Mouse (Mus musculus): ENCODE results near the gene Depp1.

Depp1 gene

GRCm38 (mm10) chr6:116647763-116648162, 2.6 kb upstream of the Depp1 start:
- DNase-seq (ENCODE audit: low read depth, low spot score) = no peak

DNA sequence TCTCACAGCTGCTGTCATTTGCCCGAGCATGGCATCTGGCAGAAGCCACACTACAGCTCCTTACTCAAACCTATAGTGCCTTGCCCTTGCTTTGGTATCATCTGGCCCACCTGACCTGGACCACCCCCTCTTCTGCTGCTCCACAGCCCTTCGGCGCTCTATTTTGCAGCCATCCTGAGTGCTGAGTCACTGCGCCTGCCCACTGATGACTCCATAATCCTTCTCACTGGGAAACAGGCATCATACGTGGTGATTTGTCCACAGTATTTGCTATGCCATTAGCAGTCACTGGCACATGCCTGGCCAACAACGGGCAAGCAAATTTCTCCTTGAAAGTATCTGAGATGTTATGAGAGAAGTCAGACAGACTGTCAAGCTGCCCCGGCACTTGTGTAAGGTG, 598 bp upstream of the Depp1 start:
- no peak for DNase-seq (ENCODE audit: low read depth, low spot score)

DNA sequence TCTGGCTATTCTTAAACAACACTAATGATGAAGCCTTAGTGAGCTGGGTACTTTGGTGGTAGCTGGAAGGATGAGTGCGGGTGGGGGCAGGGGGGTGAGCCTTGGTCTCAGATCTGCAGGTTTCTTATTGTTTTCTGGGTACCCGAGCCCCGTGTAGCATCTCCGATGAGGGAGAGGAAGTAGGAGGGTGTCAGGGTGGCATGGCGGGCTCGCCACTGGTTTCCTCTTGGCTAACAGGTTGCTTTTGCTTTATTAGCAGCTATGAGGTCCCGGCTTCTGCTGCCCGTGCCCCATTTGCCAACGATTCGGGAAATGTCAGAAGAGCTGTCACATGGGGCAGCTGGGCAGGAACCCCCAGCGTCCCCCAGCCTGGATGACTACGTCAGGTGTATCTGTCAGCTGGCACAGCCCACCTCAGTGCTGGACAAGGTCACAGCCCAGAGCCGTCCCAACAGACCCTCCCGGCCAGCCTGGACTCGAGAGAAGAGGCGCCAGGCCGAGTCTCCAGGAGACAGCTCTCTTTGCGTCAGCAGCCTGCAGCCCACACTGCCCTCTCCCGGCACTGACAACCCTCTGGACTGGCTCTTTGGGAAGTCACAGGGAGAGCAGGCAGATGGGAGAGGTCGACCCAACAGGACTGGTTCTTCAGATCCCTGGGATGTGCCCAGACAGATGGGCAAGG, 1.2 kb downstream of the Depp1 start:
- DNase-seq (ENCODE audit: low read depth, low spot score) = no peak

GRCm38 (mm10) chr6:116653191-116653590, 2.8 kb downstream of the Depp1 start:
- no peak for DNase-seq (ENCODE audit: low read depth, low spot score)

DNA sequence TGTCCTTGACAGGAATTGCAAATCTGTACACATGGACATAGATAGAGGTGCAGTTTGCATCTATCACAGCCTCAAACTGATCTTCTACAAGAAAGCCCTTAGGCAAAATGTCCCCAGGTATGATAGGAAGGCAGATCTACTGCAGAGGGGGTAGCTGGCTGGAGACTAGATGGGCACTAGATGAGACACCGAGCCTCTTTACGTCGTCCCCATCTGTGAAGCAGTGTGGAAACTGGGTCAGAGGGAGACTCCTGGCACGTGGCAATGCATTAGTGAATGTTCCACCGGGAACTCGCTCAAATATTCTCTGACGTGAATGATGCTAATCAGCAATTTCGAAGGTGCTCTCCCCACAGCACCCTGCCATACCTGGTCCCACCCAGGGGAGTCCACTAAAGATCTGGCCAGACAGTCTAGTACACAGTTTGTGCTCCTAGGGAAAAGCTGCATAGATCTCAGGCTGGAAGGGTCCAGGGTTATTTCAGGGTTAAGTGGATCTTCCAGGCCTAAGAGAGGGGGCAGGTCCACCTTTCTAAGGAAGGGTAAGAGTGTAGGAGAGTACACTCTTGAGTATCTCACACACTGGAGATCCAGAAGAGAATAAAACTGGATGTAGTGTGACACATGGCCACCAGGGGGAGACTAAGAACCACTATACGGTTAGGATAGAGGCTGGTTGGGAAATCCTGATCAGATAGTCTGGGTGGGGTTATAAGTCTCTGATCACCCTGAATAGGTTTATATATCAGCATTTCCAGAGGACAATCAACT, 3.5 kb downstream of the Depp1 start:
- peak; percentile 60 for DNase-seq (ENCODE audit: low read depth, low spot score)

DNA sequence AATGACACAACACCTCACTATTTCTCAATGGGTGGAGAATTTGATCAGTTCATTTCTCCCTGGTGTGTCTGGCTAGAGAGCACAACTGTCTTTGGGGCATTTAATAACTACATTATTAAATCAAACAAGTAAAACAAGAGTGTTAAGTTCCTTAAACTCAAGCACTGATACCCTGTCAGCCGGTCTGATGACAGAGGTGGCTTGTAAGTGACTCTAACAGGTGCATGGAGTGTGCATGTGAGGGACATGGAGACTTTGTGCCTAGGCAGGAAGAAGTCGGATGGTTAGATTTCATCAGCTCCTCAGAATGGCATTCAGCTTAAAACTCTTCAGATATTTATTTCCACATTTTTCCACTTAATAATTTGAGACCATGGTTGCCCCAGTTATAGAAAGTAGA, 13.0 kb downstream of the Depp1 start:
- DNase-seq (ENCODE audit: low read depth, low spot score) = no peak

GRCm38 (mm10) chr6:116664031-116664430, 13.6 kb downstream of the Depp1 start:
- DNase-seq (ENCODE audit: low read depth, low spot score) = no peak

DNA sequence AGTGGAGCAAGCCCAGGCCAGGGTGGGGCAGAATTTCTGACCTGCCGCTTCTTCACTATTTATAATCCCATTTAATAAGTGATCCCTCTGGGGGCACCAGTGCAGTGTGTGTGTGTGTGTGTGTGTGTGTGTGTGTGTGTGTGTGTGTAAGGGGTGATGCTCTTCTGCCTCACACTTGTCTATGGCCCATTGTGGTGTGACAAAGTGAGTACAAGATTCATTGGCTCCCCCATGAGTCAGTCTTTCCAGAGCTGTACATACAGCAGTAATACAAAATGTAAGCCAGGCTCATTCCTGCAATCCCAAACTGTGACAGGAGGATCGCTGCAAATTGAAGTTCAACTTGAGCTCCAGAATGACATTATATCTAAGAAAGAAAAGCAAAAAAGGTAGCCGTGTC, 14.4 kb downstream of the Depp1 start:
- DNase-seq (ENCODE audit: low read depth, low spot score) = no peak

DNA sequence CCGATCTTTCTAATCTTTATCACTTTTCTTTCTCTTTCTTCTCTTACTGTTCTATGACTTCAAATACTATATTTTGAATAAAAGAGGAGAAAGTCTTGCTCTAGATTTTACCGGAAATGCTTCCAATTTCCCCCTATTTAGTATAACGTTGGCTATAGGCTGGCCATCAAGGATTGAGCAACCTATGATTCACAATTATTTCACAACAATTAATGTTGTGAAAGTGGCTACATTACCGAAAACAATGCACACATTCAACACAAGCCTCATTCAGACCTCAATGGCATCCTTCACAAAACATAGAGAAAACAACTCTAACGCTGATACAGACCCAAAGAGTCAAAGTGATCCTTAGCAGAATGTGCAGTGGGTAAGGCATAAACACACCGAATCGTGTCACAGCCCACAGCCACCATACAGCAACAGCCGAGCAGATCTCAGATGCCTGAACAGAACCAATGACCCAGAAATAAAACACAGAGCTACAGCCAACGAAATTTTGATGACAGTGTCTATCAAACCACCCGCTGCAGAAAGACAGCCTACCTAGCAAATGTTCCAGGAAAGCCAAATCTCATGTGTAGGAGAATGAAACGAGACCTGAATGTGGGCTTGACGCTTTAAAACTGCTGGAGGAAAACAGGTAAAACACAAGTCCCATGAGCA, 15.8 kb downstream of the Depp1 start:
- DNase-seq (ENCODE audit: low read depth, low spot score) = no peak

DNA sequence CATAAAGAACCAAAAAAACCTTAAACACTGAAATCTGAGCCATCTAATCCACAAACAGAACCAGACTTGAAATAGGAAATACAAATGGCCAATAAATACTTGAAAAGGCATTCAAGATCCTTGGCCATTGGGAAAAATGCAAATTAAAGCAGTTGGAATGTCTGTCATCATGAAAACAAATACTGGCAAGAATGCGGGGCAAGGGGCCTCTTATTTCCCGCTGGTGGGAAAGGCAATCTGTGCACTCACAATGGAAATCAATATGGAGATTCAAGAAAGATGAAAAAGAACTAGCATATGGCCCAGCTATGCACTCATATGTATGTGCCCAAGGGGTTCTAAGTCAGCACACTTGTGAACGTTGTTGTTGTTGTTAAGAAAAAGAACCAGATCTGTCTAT, 16.5 kb downstream of the Depp1 start:
- no peak for DNase-seq (ENCODE audit: low read depth, low spot score)

DNA sequence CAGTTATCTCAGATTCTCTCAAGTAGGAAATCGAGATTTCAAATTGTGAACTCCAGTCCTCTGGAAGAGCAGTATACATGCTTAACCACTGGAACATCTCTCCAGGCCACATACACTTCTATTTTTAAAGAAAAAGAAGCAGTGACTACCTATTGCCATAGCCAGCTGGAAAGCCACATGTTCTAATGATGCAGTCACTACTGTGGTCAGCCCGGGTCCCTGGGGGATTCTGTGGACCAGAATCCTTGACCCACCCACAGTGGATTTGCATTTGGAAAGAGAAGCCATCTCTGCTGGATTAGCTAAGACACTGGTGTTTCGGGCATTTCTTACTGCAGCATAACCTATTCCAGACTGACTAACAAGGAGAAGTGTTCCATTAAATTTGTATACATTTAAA, 17.0 kb downstream of the Depp1 start:
- no peak for DNase-seq (ENCODE audit: low read depth, low spot score)

GRCm38 (mm10) chr6:116668682-116669470, 18.5 kb downstream of the Depp1 start:
- peak; percentile 10 for DNase-seq (ENCODE audit: low read depth, low spot score)

DNA sequence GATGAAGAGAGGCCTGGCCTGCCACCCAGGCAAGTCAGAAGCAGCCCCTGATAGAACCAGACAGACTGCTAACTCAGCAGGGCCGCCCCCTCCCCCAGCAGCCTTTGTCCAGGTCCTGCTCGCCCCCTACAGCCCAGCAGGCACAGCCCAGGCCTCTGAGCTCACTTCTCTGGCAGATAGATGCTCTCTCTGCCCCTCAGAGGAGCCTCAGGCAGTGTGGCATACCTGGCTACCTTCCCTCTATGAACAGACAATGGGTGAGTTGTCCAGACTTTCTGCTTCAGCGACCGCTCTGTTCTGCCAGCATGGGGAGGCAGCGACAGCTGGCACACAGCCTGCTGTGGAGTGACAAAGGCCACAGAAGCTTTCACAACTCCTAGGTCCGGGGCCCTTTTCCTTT, 19.7 kb downstream of the Depp1 start:
- no peak for DNase-seq (ENCODE audit: low read depth, low spot score)

DNA sequence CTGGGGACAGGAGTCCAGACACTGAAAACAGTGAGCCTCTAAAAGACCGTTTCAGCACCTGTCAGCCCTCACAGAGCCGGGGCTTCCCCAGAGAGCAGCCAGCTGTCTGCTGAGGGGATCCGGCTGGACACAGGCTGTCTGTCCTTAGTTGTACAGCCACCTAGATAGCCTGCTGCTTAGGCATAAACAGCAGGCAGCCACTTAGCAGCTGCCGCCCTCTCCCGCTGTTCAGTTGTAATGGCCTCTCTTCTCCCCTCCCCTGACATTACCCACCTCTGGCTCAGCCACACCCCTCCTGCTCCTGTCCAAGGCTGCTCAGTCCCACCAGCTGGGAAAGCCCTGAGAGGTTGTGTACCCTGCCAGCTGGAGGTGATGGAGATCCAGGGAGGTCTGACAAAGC, 20.6 kb downstream of the Depp1 start:
- no peak for DNase-seq (ENCODE audit: low read depth, low spot score)

DNA sequence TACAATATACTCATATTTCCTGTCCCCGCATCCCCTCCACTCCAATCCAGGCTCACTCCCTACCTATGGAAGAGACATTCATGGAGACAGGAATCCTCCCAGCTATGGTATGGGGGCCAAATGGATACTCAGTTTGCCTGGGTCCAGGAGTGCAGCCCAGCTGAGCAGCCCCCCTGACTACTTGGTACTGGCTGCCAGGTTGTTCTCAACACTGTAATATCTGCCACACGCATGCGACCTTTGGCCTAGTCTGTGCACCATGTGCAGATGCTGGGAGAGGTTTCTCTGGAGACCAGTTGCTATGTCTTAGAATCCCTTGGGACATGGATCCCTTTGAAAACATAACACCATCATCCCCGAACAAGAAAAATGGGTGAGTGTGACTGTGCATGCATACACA, 21.4 kb downstream of the Depp1 start:
- no peak for DNase-seq (ENCODE audit: low read depth, low spot score)

- no peak for DNase-seq (ENCODE audit: low read depth, low spot score)
These were observed 21.9 kb downstream of the Depp1 start for GRCm38 (mm10) chr6:116672349-116672748.

DNA sequence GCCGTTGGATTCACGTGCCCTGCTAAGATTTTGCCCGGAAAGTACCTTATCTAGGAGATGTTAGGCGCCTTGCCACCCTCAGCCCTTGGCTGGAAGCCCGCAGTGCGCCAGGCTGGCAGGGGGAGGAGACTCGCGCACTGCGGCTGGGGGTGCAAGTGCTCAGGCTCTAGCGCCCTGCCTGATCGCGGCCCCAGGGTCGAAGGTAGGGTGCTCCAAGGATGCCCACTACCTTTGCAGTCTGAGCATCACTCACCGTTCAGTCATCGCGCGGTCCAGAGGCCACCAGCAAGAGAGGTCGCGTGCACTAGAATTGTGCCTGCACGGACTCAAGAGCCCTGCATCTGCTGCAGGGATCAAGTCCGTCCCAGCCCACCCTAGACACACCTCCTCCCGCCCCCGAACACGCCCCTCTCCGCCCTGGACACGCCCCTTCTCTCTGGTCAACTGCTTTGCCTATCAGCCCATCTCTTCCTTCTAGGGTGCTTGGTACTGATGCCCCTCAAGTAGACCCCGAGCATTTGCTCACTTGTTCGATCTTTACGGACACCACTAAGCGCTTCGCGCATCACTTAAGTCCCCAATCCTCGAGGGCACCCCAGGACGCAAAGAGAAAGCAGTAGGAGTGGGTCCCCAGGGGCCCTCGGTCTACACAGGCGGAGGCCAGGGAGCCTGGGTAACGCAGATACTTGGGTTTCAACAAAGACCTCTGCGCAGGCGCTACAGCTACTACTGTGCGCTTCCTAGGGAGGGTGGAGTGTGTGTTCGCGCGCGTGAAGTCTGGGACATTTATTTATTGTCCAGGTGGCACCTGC, 23.3 kb downstream of the Depp1 start, which contains the start of gene Rassf4:
TSS of gene Rassf4 (minus strand) at position 482 of the 812 bp plus-strand sequence.
- DNase-seq (ENCODE audit: low read depth, low spot score) = peak; percentile 79

- DNase-seq (ENCODE audit: low read depth, low spot score) = no peak
These were observed 24.0 kb downstream of the Depp1 start for GRCm38 (mm10) chr6:116674283-116674886.

GRCm38 (mm10) chr6:116676355-116676913, 26.0 kb downstream of the Depp1 start:
- no peak for DNase-seq (ENCODE audit: low read depth, low spot score)

GRCm38 (mm10) chr6:116677321-116677720, 26.9 kb downstream of the Depp1 start:
- DNase-seq (ENCODE audit: low read depth, low spot score) = no peak
